Mouse (Mus musculus): ENCODE data around the gene Sat2. TPM values are rescaled to one million over a fixed set of nuclear protein-coding genes. Genes with fewer than 3 reads are reported as not detected.

Gene Sat2
- total and polyA plus RNA-seq, 3 experiments, result not detected

DNA sequence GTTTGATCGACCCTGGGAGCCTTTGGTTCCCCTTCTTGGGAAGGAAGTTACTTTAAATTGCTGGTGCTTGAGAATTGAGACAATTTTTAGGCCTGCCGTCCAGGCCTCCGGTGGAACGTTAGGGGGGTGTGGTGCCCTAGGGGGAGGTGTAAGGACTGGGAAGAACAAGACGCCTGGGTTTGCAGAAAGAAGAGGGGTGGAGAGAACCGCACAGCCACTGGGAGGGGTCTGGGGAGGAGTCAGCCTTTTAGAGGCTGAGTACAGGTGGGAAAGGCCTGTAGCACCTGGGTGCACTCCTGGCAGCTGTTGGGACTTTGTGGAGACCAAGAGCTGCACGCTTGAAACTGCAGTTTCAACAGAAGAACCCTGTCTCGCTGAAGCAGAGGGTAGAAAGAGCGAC, 32.9 kb downstream of the Sat2 start:
- Histone ChIP-seq H3K27ac (ENCODE audit: insufficient read depth, low read depth) (no peak overlapping the region), H3K9me3 (replicated peaks; ENCODE audit: low read length) (no peaks in the 10 kb centered on the region), H3K4me1 (ENCODE audit: control insufficient read depth in 1 of 2, insufficient read depth in 2 of 2) (peaks cover 0 to 67% of the 10 kb centered on the region in 2 experiments; a peak in 2 of 4 replicates), H3K9ac (ENCODE audit: insufficient read depth, low read depth) (no peak overlapping the region), H3K27me3 (replicated peaks) (no peaks in the 10 kb centered on the region), H3K36me3 (replicated peaks in 1 of 2; ENCODE audit: control insufficient read depth in 1 of 2, insufficient read depth in 1 of 2, low read length in 1 of 2) (peaks cover 79 to 89% of the 10 kb centered on the region in 2 experiments), H3K4me3 (replicated peaks in 1 of 3; ENCODE audit: low read depth in 2 of 3, low read length in 2 of 3, poor library complexity in 1 of 3) (no peak overlapping the region), H3K79me2 (replicated peaks; ENCODE audit: control insufficient read depth, extremely low read depth, insufficient read depth, poor library complexity, severe bottlenecking) (0 out of 2 replicates have a peak, but pooled peaks cover under 1% of the 10 kb centered on the region), H3K4me2 (ENCODE audit: insufficient read depth, low read depth, poor library complexity, severe bottlenecking) (no peak overlapping the region)
- in situ Hi-C loops (cut with MboI; ENCODE audit: low pct_ligation_motif_present, low pct_unique_long_range_greater_than_20kb, low sequenced_read_pairs) (no loop called here), dilution Hi-C loops (cut with MboI; ENCODE audit: extremely low pct_ligation_motif_present, extremely low pct_unique_long_range_greater_than_20kb, low sequenced_read_pairs) (no loop called here)
- TF ChIP-seq SIN3A (IDR thresholded peaks at IDR 0.05; ENCODE audit: low read length) (0 out of 2 replicates have a peak, but pooled peaks have one; percentile 12), GABPA (IDR thresholded peaks at IDR 0.05; ENCODE audit: insufficient replicate concordance, low read depth, low read length) (no peak), POLR2AphosphoS2 (IDR thresholded peaks at IDR 0.05; ENCODE audit: low read depth, low read length) (0 out of 2 replicates have a peak, but pooled peaks have one; percentile 1), HCFC1 (IDR thresholded peaks at IDR 0.05; ENCODE audit: low read depth, low read length) (0 out of 2 replicates have a peak, but pooled peaks have one; percentile 28), MXI1 (IDR thresholded peaks at IDR 0.05; ENCODE audit: low read depth, low read length) (no peak)
- no peak for DNase-seq (ENCODE audit: extremely low read depth)

DNA sequence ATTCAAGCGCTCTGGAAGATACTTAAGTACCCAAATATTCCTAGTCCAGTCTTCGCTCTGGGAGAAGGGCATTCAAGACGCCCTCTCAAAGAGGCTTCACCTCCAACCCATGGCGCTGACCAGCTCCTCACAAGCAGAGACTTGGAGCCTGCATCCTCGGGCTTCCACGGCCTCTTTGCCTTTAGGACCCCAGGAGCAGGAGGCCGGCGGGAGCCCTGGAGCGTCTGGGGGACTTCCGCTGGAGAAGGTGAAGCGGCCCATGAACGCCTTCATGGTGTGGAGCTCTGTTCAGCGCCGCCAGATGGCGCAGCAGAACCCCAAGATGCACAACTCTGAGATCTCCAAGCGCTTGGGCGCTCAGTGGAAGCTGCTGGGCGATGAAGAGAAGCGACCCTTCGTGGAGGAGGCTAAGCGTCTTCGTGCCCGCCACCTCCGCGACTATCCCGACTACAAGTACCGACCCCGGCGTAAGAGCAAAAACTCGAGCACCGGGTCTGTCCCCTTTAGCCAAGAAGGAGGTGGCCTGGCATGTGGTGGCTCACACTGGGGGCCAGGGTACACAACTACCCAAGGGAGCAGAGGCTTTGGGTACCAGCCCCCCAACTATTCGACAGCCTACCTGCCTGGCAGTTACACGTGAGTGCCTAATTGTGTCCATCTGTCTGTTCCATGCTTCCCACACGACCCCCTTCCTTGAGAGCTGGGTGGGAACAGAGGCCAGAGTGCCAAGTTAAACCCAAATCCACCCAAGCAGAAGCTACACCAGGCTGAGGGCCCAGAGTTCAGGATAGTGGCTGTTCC, 33.6 kb downstream of the Sat2 start, which contains the start of gene Sox15:
Gene Sox15 (plus strand): TSS at position 51 of the 801 bp plus-strand sequence.
- peaks cover 7% of the 10 kb centered on the region for H3K79me2 ChIP-seq (replicated peaks; ENCODE audit: control insufficient read depth, extremely low read depth, insufficient read depth, poor library complexity, severe bottlenecking)
- no peak within 1 kb of the TSS for H3K4me3 ChIP-seq (replicated peaks in 1 of 3; ENCODE audit: low read depth in 2 of 3, low read length in 2 of 3, poor library complexity in 1 of 3)
- dilution Hi-C loops (cut with MboI; ENCODE audit: extremely low pct_ligation_motif_present, extremely low pct_unique_long_range_greater_than_20kb, low sequenced_read_pairs), result no loop called here
- H3K36me3 ChIP-seq (replicated peaks in 1 of 2; ENCODE audit: control insufficient read depth in 1 of 2, insufficient read depth in 1 of 2, low read length in 1 of 2), result peaks cover 72 to 89% of the 10 kb centered on the region in 2 experiments
- H3K4me2 ChIP-seq (ENCODE audit: insufficient read depth, low read depth, poor library complexity, severe bottlenecking), result no peak within 1 kb of the TSS
- no peak within 1 kb of the TSS for H3K9ac ChIP-seq (ENCODE audit: insufficient read depth, low read depth)
- no peaks in the 10 kb centered on the region for H3K9me3 ChIP-seq (replicated peaks; ENCODE audit: low read length)
- in situ Hi-C loops (cut with MboI; ENCODE audit: low pct_ligation_motif_present, low pct_unique_long_range_greater_than_20kb, low sequenced_read_pairs), result no loop called here
- no peaks in the 10 kb centered on the region for H3K27me3 ChIP-seq (replicated peaks)
- peak; percentile 16 to 48; a peak in 2 of 4 replicates for TF ChIP-seq CTCF (conservative IDR thresholded peaks at IDR 0.05 in 1 of 2, IDR thresholded peaks at IDR 0.05 in 1 of 2; ENCODE audit: low read depth in 2 of 2, low read length in 2 of 2)
- peak; percentile 40 for TF ChIP-seq SMC3 (IDR thresholded peaks at IDR 0.05; ENCODE audit: low read depth, low read length)
- no peak for TF ChIP-seq UBTF (IDR thresholded peaks at IDR 0.05; ENCODE audit: low read depth, low read length)
- no peak for TF ChIP-seq TBP (conservative IDR thresholded peaks at IDR 0.05; ENCODE audit: low read depth, low read length)
- 0 out of 2 replicates have a peak, but pooled peaks have one; percentile 7 for TF ChIP-seq POLR2AphosphoS2 (IDR thresholded peaks at IDR 0.05; ENCODE audit: low read depth, low read length)
- 0 out of 2 replicates have a peak, but pooled peaks have one; percentile 22 for TF ChIP-seq CHD2 (IDR thresholded peaks at IDR 0.05; ENCODE audit: low read length)
- TF ChIP-seq RAD21 (IDR thresholded peaks at IDR 0.05; ENCODE audit: low read depth, low read length), result peak; percentile 11
- peaks cover 0 to 74% of the 10 kb centered on the region in 2 experiments; a peak in 2 of 4 replicates for H3K4me1 ChIP-seq (ENCODE audit: control insufficient read depth in 1 of 2, insufficient read depth in 2 of 2)
- DNase-seq (ENCODE audit: extremely low read depth), result peak; percentile 75
- no peak within 1 kb of the TSS for H3K27ac ChIP-seq (ENCODE audit: insufficient read depth, low read depth)

DNA sequence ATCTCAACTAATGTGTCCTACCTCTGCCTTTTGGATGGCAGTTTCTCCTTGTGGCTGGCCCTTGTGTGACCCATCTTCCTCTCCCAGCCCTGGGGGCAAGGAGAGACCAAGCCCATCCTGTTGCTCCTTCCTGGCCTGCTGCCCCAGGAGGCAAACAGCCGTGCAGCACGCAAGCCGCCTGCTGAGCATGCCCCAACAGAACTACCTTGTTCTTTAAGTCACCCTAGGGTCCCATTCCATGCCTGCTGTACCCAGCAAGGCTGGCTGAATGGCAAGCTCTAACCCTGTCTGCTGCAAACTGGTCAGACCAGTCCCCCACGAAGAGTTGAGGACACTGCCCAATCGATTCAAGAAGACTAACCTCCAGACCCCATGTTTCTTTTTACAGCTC, 34.2 kb downstream of the Sat2 start:
- H3K79me2 ChIP-seq (replicated peaks; ENCODE audit: control insufficient read depth, extremely low read depth, insufficient read depth, poor library complexity, severe bottlenecking), result peaks cover 13% of the 10 kb centered on the region
- dilution Hi-C loops (cut with MboI; ENCODE audit: extremely low pct_ligation_motif_present, extremely low pct_unique_long_range_greater_than_20kb, low sequenced_read_pairs), result no loop called here
- H3K4me2 ChIP-seq (ENCODE audit: insufficient read depth, low read depth, poor library complexity, severe bottlenecking), result no peak overlapping the region
- TF ChIP-seq MEF2A (IDR thresholded peaks at IDR 0.05; ENCODE audit: borderline replicate concordance, low read depth, low read length), result no peak
- TF ChIP-seq POLR2AphosphoS2 (IDR thresholded peaks at IDR 0.05; ENCODE audit: low read depth, low read length), result 0 out of 2 replicates have a peak, but pooled peaks have one; percentile 2
- no peak for TF ChIP-seq MYC (IDR thresholded peaks at IDR 0.05; ENCODE audit: low read depth, low read length)
- peaks cover 66 to 83% of the 10 kb centered on the region in 2 experiments for H3K36me3 ChIP-seq (replicated peaks in 1 of 2; ENCODE audit: control insufficient read depth in 1 of 2, insufficient read depth in 1 of 2, low read length in 1 of 2)
- peaks cover 0 to 74% of the 10 kb centered on the region in 2 experiments; a peak in 2 of 4 replicates for H3K4me1 ChIP-seq (ENCODE audit: control insufficient read depth in 1 of 2, insufficient read depth in 2 of 2)
- in situ Hi-C loops (cut with MboI; ENCODE audit: low pct_ligation_motif_present, low pct_unique_long_range_greater_than_20kb, low sequenced_read_pairs), result no loop called here
- DNase-seq (ENCODE audit: extremely low read depth), result no peak
- H3K9ac ChIP-seq (ENCODE audit: insufficient read depth, low read depth), result no peak overlapping the region
- H3K9me3 ChIP-seq (replicated peaks; ENCODE audit: low read length), result no peaks in the 10 kb centered on the region
- no peak overlapping the region for H3K27ac ChIP-seq (ENCODE audit: insufficient read depth, low read depth)
- H3K27me3 ChIP-seq (replicated peaks), result no peaks in the 10 kb centered on the region
- no peak overlapping the region for H3K4me3 ChIP-seq (replicated peaks in 1 of 3; ENCODE audit: low read depth in 2 of 3, low read length in 2 of 3, poor library complexity in 1 of 3)

All from CH12.LX (cell line).